Mouse (Mus musculus) midbrain, embryonic 14.5 days (tissue): ENCODE measurements at regions not wholly inside any gene's neighbourhood (a gene's known extent, or its start where the extent isn't known, plus 50 kb on each side); places are given as distances from the start of the nearest gene placed in this dataset.

Experiments
- ATAC-seq: fragments of 200-750 bp; cut with Nextera tagmentation; 2 replicates; pipeline ENCODE4 v1.8.0; 2017; ENCODE audit warnings: moderate number of reproducible peaks, moderate library complexity; ENCODE audit not compliant: low FRiP score, low TSS enrichment
- DNase-seq: peaks from one replicate; pipeline ENCODE4 v3.0.0-alpha.2; 2015
- H3K27ac ChIP-seq: fragments of 300-500 bp; sonication (generic); replicated peaks from 2 replicates; pipeline ENCODE4 v1.5.1; 2014; ENCODE audit warnings: mild to moderate bottlenecking, low read depth, low read length, moderate library complexity
- H3K27me3 ChIP-seq: fragments of 300-500 bp; sonication (generic); 2 replicates; pipeline ENCODE4 v1.6.1; 2014; ENCODE audit warnings: low read length, control low read depth, mixed read lengths; ENCODE audit not compliant: control insufficient read depth, insufficient read depth
- H3K36me3 ChIP-seq: fragments of 300-500 bp; sonication (generic); 2 replicates; pipeline ENCODE4 v1.6.1; 2014; ENCODE audit warnings: low read length, control low read depth; ENCODE audit not compliant: control insufficient read depth, insufficient read depth
- H3K4me1 ChIP-seq: fragments of 300-500 bp; sonication (generic); 2 replicates; pipeline ENCODE4 v1.6.1; 2014; ENCODE audit warnings: mild to moderate bottlenecking, antibody characterized with exemption, low read length, control low read depth; ENCODE audit not compliant: control insufficient read depth, insufficient read depth
- H3K4me2 ChIP-seq: fragments of 300-500 bp; sonication (generic); 2 replicates; pipeline ENCODE4 v1.6.1; 2014; ENCODE audit warnings: mild to moderate bottlenecking, low read length, moderate library complexity
- H3K4me3 ChIP-seq: fragments of 300-500 bp; sonication (generic); replicated peaks from 2 replicates; pipeline ENCODE4 v1.5.1; 2014; ENCODE audit warnings: low read depth, low read length
- H3K9ac ChIP-seq: fragments of 300-500 bp; sonication (generic); replicated peaks from 2 replicates; pipeline ENCODE4 v1.6.1; 2014; ENCODE audit warnings: mild to moderate bottlenecking, low read length, moderate library complexity
- H3K9me3 ChIP-seq: fragments of 300-500 bp; sonication (generic); 2 replicates; pipeline ENCODE4 v1.6.1; 2016; ENCODE audit warnings: low read length, control low read depth, mixed read lengths; ENCODE audit not compliant: control insufficient read depth
- WGBS: fragments of 180-500 bp; shearing (Covaris S2); extraction: QIAGEN DNeasy Blood & Tissue Kit; methylation state at CpG from one replicate; pipeline ENCODE4 v1.1.7; 2014; 5-methylcytosine and 5-hydroxymethylcytosine counted together

DNA sequence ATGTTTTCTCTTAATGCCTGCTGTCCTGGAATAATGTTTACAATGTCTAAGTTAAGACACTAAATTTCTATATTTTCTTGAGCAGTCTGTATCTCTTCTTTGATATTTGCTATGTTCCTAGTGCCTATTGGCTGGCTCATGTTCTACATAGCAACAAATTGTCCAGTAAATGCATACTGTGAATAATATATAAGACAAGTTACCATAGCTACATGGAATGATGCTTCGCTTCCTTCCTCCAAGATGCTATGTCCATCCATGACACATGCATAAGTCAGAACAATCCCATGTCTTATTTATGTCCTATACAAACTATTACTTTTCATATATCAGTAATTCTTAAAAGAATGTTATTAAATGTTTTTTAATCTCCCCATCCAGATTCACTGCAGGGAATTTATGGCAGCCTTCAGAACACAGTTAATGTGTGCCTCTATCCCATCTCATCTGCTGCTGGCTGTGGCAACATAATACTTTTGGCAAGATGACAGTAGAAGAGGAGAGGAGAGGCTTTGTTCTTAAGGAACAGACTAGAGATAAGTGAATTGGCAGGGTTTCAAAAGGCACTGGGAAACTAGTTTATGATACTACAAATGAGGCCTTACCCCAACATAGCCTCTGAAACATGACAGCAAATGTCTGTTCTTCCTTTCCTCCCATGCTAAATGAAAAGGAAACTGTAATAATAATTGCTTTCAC, 676.9 kb upstream of the 2610301B20Rik start:
- Histone ChIP-seq H3K4me2 (no peak overlapping the region), H3K9ac (no peak overlapping the region), H3K4me1 (no peaks in the 10 kb centered on the region), H3K4me3 (no peak overlapping the region), H3K27ac (no peak overlapping the region), H3K27me3 (no peaks in the 10 kb centered on the region), H3K9me3 (no peaks in the 10 kb centered on the region), H3K36me3 (no peaks in the 10 kb centered on the region)
- peak; percentile 24 for DNase-seq
- WGBS = 92% methylated on average over 1 of the region's 1 CpGs
- no peak for ATAC-seq

DNA sequence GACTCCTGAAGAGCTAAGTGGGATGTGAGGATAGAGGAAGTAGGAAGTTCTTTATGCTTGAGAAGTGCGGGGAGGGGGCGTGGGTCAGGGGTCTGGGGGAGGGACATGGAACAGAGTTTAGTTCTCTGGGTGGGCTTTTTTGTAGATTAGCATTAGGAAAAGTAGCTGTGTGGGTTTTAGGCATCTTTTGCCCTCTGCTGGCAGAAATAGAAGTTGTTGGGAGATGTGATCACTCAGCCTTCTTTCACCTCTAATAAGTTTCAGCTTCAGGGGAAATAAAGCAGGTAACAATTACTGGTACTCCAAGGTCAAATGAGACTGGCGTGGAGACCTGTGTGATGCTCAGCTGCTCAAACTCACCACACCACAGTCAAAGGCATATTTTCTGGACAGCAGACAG, 672.5 kb upstream of the 2610301B20Rik start:
- no peak for ATAC-seq

DNA sequence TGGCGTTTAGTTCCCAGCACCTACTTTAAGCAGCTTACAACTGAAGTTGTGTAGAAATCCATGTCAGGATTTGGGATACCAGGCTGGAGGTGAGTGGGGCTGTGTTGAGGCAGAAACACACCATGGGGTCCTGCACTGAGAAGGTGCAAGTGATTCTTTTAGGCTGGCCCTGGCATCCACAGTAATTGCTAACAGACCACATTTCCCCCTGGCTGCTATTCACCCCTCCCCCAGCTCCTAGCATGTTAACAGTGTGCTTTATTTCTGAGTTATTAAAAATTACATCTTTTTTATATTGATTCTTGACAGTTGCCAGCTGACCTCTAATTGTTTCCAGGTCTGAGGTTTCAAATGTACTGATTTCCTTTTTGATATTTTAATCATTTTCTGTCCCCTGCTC, 670.1 kb upstream of the 2610301B20Rik start:
- H3K4me2 ChIP-seq = no peak overlapping the region
- no peak overlapping the region for H3K4me3 ChIP-seq
- WGBS = 91% methylated on average over 1 of the region's 1 CpGs
- no peaks in the 10 kb centered on the region for H3K9me3 ChIP-seq
- no peaks in the 10 kb centered on the region for H3K4me1 ChIP-seq
- no peak overlapping the region for H3K9ac ChIP-seq
- DNase-seq = no peak
- H3K27ac ChIP-seq = no peak overlapping the region
- no peak for ATAC-seq
- no peaks in the 10 kb centered on the region for H3K36me3 ChIP-seq
- no peaks in the 10 kb centered on the region for H3K27me3 ChIP-seq

More for the DNA sequence above, 672.5 kb upstream of the 2610301B20Rik start:
- H3K36me3 ChIP-seq = no peaks in the 10 kb centered on the region
- H3K4me1 ChIP-seq = no peaks in the 10 kb centered on the region
- H3K27ac ChIP-seq = no peak overlapping the region
- peak; percentile 40 for DNase-seq
- no peaks in the 10 kb centered on the region for H3K9me3 ChIP-seq
- no peaks in the 10 kb centered on the region for H3K27me3 ChIP-seq
- H3K4me2 ChIP-seq = no peak overlapping the region
- no peak overlapping the region for H3K9ac ChIP-seq
- WGBS = 57% methylated on average over 3 of the region's 3 CpGs
- no peak overlapping the region for H3K4me3 ChIP-seq

DNA sequence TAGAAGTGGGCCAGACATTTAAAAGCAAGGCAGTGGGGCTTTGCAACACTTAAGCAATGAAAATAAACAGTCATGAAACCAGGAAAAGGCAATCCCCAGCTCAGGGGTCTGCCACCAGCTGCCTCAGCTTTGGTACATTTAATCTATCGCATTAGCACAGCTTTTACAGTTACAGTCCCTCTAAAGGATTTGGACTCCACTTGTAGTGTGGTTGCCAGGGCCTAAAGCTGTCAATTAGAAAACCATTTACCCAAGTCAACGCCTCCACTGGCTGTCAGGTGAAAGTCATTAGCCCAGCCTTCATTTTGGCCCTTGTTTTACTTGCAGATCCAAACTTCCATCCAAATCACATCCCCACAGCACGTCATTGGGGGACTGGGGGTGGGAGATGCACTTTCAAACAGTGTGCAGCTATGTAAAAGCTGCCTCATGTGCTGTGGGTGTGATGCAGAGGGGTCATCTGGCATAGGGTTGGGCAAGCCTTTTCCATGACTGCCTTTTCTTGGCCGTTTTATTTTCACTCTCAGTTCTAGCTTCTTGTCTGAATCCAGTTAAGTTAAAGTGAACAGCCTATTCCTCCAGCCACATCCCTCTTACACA, 664.9 kb upstream of the 2610301B20Rik start:
- Histone ChIP-seq H3K9me3 (no peaks in the 10 kb centered on the region), H3K9ac (no peak overlapping the region), H3K27ac (no peak overlapping the region), H3K4me3 (no peak overlapping the region), H3K4me2 (no peak overlapping the region), H3K4me1 (no peaks in the 10 kb centered on the region), H3K27me3 (no peaks in the 10 kb centered on the region), H3K36me3 (no peaks in the 10 kb centered on the region)
- DNase-seq = peak; percentile 5
- 73% methylated on average over 4 of the region's 4 CpGs for whole genome bisulfite sequencing
- no peak for ATAC-seq

DNA sequence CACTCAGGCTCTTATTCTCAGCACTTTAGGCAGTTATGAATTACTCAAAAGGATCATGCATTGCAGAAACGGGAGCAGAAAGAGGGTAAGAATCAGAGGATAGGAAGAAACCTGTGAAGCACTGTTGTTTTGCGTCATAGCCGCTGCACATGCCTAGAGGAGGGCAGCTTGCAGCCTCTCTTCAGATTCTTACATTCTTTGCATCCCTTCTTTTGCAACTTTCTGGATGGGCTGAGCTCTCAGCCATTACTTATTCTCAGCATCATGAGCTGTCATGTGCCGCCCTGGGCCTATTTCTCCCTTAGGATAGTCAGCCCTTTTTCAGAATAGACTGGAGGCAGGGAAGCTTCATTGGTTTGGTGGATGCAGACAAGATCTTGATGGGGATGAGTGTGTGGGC, 663.0 kb upstream of the 2610301B20Rik start:
- 92% methylated on average over 4 of the region's 4 CpGs for WGBS
- Histone ChIP-seq H3K9me3 (no peaks in the 10 kb centered on the region), H3K4me2 (no peak overlapping the region), H3K9ac (no peak overlapping the region), H3K27me3 (no peaks in the 10 kb centered on the region), H3K4me1 (no peaks in the 10 kb centered on the region), H3K4me3 (no peak overlapping the region), H3K27ac (no peak overlapping the region), H3K36me3 (no peaks in the 10 kb centered on the region)
- DNase-seq (no peak), ATAC-seq (no peak)

DNA sequence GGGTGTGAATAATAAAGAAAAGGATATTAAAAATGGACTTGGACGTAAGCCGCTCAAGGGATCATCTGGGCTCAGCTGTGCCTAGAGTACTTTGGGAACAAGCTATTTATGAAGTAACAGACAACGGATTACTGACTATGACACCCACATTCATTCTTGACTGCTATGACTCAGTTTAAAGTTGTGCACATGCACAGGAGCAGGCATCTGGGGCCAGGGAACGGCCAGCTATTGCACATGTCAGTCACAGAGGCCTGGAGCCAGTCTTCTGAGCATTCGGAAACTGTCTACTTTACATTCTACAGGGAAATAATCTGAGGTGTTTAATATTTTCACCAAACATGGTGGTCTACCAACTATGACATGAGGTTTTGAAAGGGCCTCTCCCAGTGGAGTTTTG, 639.0 kb upstream of the 2610301B20Rik start:
- DNase-seq = no peak
- no peak for ATAC-seq
- Histone ChIP-seq H3K27ac (no peak overlapping the region), H3K9me3 (no peaks in the 10 kb centered on the region), H3K9ac (no peak overlapping the region), H3K4me3 (no peak overlapping the region), H3K36me3 (no peaks in the 10 kb centered on the region), H3K4me1 (no peaks in the 10 kb centered on the region), H3K4me2 (no peak overlapping the region), H3K27me3 (no peaks in the 10 kb centered on the region)
- WGBS = 91% methylated on average over 5 of the region's 5 CpGs

DNA sequence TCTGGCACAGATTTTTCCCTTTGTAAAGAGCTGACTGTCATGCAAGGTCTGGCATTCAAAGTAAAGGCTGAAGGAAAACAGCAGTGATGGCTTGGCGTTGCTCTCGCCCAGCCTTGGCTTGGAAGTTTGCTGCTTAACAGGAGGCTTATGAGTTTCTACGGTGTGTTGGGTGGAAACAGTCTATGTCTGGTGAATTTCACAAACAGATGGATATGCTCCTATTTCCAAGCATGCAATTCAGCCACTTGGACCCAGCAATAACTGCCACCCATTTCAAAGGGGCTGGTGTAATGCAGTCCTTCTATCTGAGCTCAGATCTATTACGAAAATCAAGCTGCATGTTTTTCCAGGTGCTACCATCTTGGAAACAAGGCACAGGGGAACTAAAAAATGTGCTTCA, 632.2 kb upstream of the 2610301B20Rik start:
- Histone ChIP-seq H3K4me2 (no peak overlapping the region), H3K27me3 (no peaks in the 10 kb centered on the region), H3K9ac (no peak overlapping the region), H3K36me3 (no peaks in the 10 kb centered on the region), H3K4me3 (no peak overlapping the region), H3K9me3 (no peaks in the 10 kb centered on the region), H3K4me1 (no peaks in the 10 kb centered on the region), H3K27ac (no peak overlapping the region)
- no peak for ATAC-seq
- WGBS = 90% methylated on average over 4 of the region's 4 CpGs
- DNase-seq = no peak

DNA sequence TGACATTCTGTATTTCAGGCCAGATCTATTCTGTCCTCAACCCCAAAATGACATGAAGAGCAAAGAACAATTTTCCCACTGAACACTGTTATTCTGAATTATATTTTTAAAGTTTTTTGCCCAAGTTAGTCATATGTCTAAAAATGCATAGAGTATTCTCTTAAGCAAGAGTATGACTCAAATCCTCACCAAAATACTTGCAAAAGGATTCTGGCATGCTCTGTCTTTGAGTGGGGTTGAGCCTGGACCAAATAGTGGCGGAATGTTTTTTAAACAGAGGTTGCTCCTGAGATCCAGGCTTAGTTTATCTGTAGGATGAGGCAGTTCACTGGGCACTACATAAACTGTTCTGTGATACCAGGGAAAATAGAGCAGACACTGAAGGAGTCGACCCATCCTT, 631.4 kb upstream of the 2610301B20Rik start:
- Histone ChIP-seq H3K36me3 (no peaks in the 10 kb centered on the region), H3K4me1 (no peaks in the 10 kb centered on the region), H3K9me3 (no peaks in the 10 kb centered on the region), H3K9ac (no peak overlapping the region), H3K4me3 (no peak overlapping the region), H3K27me3 (no peaks in the 10 kb centered on the region), H3K4me2 (no peak overlapping the region), H3K27ac (no peak overlapping the region)
- 84% methylated on average over 2 of the region's 2 CpGs for WGBS
- ATAC-seq (no peak), DNase-seq (no peak)

DNA sequence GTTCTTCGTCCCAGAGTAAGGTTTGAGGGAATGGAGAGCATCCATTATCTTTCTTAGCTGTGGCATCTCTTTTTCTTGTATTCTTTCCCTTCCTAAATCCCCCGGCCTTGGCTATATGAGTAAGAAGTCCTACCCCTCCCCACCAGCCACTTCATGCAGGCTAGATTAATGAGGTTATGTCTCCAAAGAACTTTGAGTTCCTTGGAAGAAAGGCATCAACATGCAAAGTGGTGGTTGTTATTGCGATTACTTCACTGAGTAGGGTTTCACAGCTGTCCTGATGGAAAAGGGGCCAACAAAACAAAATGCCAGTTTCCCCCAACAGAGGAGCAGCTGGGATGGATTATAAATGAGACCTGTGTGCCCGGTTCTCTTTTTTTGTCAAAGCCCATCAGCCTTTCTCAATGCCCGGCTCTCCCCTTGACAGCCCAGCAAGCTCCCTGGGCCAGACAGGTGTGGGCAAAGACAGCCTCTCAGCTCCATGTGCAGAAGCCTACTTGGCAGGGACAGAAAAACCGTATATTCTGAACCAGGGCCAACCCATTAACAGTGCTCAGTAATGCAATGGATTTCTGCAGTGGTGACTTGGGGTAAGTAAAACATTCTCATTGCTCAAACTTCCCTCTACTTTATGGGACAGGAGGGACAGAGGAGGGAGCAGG, 620.1 kb upstream of the 2610301B20Rik start:
- ATAC-seq (no peak), DNase-seq (no peak)
- 79% methylated on average over 6 of the region's 6 CpGs for WGBS
- Histone ChIP-seq H3K9me3 (no peaks in the 10 kb centered on the region), H3K27ac (no peak overlapping the region), H3K27me3 (no peaks in the 10 kb centered on the region), H3K4me1 (no peaks in the 10 kb centered on the region), H3K4me2 (no peak overlapping the region), H3K9ac (no peak overlapping the region), H3K4me3 (no peak overlapping the region), H3K36me3 (no peaks in the 10 kb centered on the region)
